Mouse (Mus musculus) midbrain, embryonic 12.5 days (tissue): ENCODE measurements around the gene Rbm20. TPM values are rescaled to one million over a fixed set of nuclear protein-coding genes. Genes with fewer than 3 reads are reported as not detected.

Experiments used
- ATAC-seq: fragments of 200-750 bp; cut with Nextera tagmentation; 2 replicates; pipeline ENCODE4 v1.8.0; 2017; ENCODE audit warnings: low read depth, moderate TSS enrichment, moderate library complexity; ENCODE audit not compliant: low FRiP score
- H3K27ac ChIP-seq: fragments of 300-500 bp; sonication (generic); replicated peaks from 2 replicates; pipeline ENCODE4 v1.5.1; 2016; ENCODE audit warnings: mild to moderate bottlenecking
- H3K27me3 ChIP-seq: fragments of 300-500 bp; sonication (generic); 2 replicates; pipeline ENCODE4 v1.6.1; 2016; ENCODE audit warnings: mild to moderate bottlenecking
- H3K36me3 ChIP-seq: fragments of 300-500 bp; sonication (generic); 2 replicates; pipeline ENCODE4 v1.6.1; 2016
- H3K4me1 ChIP-seq: fragments of 300-500 bp; sonication (generic); 2 replicates; pipeline ENCODE4 v1.6.1; 2016
- H3K4me2 ChIP-seq: fragments of 300-500 bp; sonication (generic); replicated peaks from 2 replicates; pipeline ENCODE4 v1.6.1; 2016; ENCODE audit warnings: mild to moderate bottlenecking, moderate library complexity
- H3K4me3 ChIP-seq: fragments of 300-500 bp; sonication (generic); 2 replicates; pipeline ENCODE4 v1.5.1; 2016; ENCODE audit warnings: mild to moderate bottlenecking
- H3K9ac ChIP-seq: fragments of 300-500 bp; sonication (generic); replicated peaks from 2 replicates; pipeline ENCODE4 v1.6.1; 2016; ENCODE audit warnings: mild to moderate bottlenecking, moderate library complexity
- H3K9me3 ChIP-seq: fragments of 300-500 bp; sonication (generic); 2 replicates; pipeline ENCODE4 v1.6.1; 2016; ENCODE audit warnings: mild to moderate bottlenecking
- WGBS: fragments of 180-500 bp; shearing (Covaris S2); methylation state at CpG from one replicate; pipeline ENCODE4 v1.1.7; 2016; 5-methylcytosine and 5-hydroxymethylcytosine counted together
- polyA plus RNA-seq: library from polyadenylated mRNA; unstranded; fragments of >200 nt; fragmentation: Nextera tagmentation; extraction: Ambion mirVana; gene quantifications from 2 replicates; pipeline ENCODE4 v1.2.1, GENCODE M21; 2016

The Rbm20 gene
- polyA plus RNA-seq, 1 experiment from 2014 or later = 1.3 TPM

GRCm38 (mm10) chr19:53701434-53701833, 24.3 kb downstream of the Rbm20 start:
- no peak for ATAC-seq
- no peak overlapping the region for H3K9ac ChIP-seq
- H3K4me1 ChIP-seq = peaks cover 35% of the 10 kb centered on the region
- no peaks in the 10 kb centered on the region; the same call in 1 of the 2 replicates for H3K27me3 ChIP-seq
- no peak overlapping the region for H3K4me2 ChIP-seq
- no peaks in the 10 kb centered on the region for H3K36me3 ChIP-seq
- H3K4me3 ChIP-seq = no peak overlapping the region
- H3K27ac ChIP-seq = no peak overlapping the region
- H3K9me3 ChIP-seq = no peaks in the 10 kb centered on the region
- whole genome bisulfite sequencing = 93% methylated on average over 9 of the region's 9 CpGs

GRCm38 (mm10) chr19:53704895-53705823, 28.1 kb downstream of the Rbm20 start:
- Histone ChIP-seq H3K9me3 (no peaks in the 10 kb centered on the region), H3K9ac (peak overlapping the region; percentile 62), H3K36me3 (no peaks in the 10 kb centered on the region), H3K27ac (no peak overlapping the region), H3K27me3 (no peaks in the 10 kb centered on the region; the same call in 1 of the 2 replicates), H3K4me3 (peak overlapping the region; percentile 42), H3K4me1 (peaks cover 9% of the 10 kb centered on the region; the same call in 1 of the 2 replicates), H3K4me2 (peak overlapping the region; percentile 70)
- 3% methylated on average over 26 of the region's 29 CpGs for WGBS
- ATAC-seq = peak; percentile 84

- WGBS = 74% methylated on average over 11 of the region's 11 CpGs
Measured at GRCm38 (mm10) chr19:53708401-53708800, 31.3 kb downstream of the Rbm20 start.

DNA sequence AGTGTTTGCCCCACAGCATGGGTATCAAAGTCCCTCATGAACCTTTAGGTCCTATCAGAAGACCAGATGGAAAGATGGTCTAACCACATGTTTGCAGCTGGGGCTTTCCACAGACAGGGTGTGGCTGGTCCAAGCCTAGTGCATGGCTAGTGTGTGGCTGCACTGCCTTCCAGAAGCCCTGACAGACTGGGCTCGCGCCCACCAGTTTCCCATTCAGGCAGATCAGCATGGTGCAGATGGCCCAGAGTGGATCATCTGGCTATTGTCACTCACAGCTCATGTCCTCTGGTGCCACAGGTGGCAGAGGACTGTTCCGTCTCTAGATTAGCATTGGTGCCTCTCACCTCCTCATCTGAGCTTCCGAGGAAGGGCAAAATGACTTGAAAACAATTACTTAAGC, 33.8 kb downstream of the Rbm20 start:
- H3K4me2 ChIP-seq = no peak overlapping the region
- H3K9me3 ChIP-seq = peaks cover 11% of the 10 kb centered on the region; the same call in 1 of the 2 replicates
- H3K9ac ChIP-seq = no peak overlapping the region
- H3K4me3 ChIP-seq = no peak overlapping the region
- no peaks in the 10 kb centered on the region for H3K27me3 ChIP-seq
- no peak for ATAC-seq
- H3K27ac ChIP-seq = no peak overlapping the region
- H3K36me3 ChIP-seq = no peaks in the 10 kb centered on the region
- 68% methylated on average over 4 of the region's 4 CpGs for WGBS
- H3K4me1 ChIP-seq = no peaks in the 10 kb centered on the region

More at GRCm38 (mm10) chr19:53708401-53708800, 31.3 kb downstream of the Rbm20 start:
- Histone ChIP-seq H3K36me3 (no peaks in the 10 kb centered on the region), H3K9ac (no peak overlapping the region), H3K4me3 (no peak overlapping the region), H3K27me3 (no peaks in the 10 kb centered on the region; the same call in 1 of the 2 replicates), H3K4me1 (peaks cover 8% of the 10 kb centered on the region; the same call in 1 of the 2 replicates), H3K9me3 (no peaks in the 10 kb centered on the region), H3K4me2 (no peak overlapping the region), H3K27ac (no peak overlapping the region)
- ATAC-seq = no peak

DNA sequence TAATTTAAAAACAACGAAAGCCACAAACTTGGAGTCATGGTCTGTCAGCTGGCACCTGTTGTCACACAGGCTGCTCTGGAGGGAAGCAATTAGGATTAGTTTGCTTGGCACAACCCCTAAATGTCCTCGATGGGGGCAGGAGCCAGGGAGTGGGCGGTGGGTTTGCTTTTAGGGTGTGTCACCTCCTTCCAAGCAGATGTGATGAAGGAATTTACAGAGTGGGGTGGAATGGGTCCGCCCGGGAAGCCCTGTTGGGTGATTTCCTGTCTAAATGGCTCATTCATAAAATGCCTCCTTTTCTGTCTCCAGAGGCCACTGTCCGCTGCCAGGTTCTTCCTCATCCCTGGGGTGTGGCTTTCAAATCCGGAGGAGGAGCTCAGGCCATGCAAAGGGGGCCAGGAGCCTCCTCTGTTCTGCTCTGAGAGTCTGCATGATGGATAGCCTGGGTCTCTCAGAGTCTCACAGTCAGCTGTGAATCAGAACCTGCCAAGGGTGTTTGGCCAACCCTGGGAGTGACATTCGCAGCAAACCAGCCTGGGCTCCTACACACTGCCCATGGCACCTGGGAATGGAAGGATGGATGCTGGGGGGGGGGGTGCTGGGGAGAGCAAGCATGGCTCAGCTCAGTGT, 34.3 kb downstream of the Rbm20 start:
- Histone ChIP-seq H3K36me3 (no peaks in the 10 kb centered on the region), H3K4me2 (no peak overlapping the region), H3K27me3 (no peaks in the 10 kb centered on the region), H3K9ac (no peak overlapping the region), H3K4me3 (no peak overlapping the region), H3K4me1 (no peaks in the 10 kb centered on the region), H3K27ac (no peak overlapping the region), H3K9me3 (peaks cover 11% of the 10 kb centered on the region; the same call in 1 of the 2 replicates)
- 63% methylated on average over 8 of the region's 8 CpGs for WGBS
- ATAC-seq = no peak

DNA sequence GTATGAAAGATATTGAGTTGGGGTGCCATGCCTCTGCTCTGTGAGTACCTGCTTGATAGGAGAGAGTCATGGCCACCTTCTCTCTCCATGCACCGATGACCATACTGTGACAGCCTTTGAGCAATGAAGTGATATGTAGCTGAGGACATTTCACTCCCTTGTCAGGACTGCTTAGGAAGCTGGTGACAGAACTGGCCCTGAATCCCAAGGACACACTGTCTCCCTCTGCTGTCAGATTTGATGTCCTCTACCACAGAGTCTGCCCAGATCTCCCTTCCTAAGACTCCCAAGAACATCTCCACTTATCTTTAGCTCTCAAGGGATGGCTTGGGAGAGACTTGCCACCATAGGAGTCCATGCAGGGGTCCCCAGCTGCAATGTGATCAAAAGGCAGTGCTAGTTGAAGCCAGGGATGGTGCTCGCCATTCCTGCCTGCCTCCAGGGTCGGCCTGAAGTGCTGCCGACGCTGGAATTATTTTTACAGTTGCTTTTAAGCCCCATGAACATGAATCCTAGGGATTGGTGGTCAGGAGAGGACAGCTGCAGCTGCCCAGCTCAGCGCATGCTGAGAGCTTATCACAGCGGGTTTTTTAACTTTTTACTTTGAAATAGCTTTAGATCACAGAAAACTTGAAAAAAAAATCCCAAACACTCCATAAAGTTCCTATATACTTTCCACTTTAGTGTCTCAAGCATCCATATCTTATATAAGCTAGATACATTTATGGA, 35.4 kb downstream of the Rbm20 start:
- Histone ChIP-seq H3K9me3 (peaks cover 11% of the 10 kb centered on the region; the same call in 1 of the 2 replicates), H3K9ac (no peak overlapping the region), H3K4me3 (no peak overlapping the region), H3K36me3 (no peaks in the 10 kb centered on the region), H3K4me2 (no peak overlapping the region), H3K27me3 (no peaks in the 10 kb centered on the region), H3K27ac (no peak overlapping the region), H3K4me1 (no peaks in the 10 kb centered on the region)
- no peak for ATAC-seq
- WGBS = 72% methylated on average over 7 of the region's 7 CpGs

DNA sequence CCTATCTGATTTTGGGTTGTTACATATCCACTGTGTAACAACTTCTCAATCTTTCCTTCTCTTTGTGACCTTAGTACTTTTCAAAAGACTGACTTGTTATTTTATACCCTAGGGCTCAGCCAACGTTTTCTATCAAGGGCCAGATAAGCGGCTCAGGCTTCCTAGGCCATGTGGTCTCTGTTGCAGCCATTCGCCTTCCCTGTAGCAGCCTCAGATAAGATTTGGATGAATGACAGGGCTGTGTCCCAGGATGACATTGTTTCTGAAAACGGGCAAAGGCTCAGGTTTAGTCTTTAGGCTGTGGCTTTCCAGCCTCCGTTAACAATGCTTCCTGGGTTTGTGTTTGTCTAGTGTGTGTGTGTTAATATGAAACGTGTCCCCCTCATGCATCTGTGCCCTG, 36.3 kb downstream of the Rbm20 start:
- Histone ChIP-seq H3K9me3 (peaks cover 11% of the 10 kb centered on the region; the same call in 1 of the 2 replicates), H3K27ac (no peak overlapping the region), H3K4me3 (no peak overlapping the region), H3K9ac (no peak overlapping the region), H3K4me1 (no peaks in the 10 kb centered on the region), H3K4me2 (no peak overlapping the region), H3K27me3 (no peaks in the 10 kb centered on the region), H3K36me3 (no peaks in the 10 kb centered on the region)
- no peak for ATAC-seq
- WGBS = 82% methylated on average over 6 of the region's 6 CpGs

DNA sequence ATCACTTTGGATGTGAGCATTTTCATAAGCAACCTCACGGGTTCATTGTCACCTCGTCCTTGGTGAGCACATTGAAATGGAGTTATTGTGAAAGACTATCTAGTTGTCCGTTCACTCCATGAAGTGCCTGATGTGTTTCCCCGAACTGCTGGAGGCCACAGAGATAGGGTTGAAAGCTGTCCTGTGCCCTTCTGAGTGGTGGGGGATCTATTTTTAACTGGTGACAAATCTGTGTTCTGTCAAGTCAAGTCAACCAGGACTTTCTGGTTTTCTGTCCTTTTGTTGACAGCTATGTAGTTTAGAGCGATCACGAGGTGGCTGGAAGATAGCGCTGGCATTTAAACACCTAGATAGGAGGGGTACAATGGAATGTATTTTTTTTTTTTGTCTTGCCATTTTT, 39.4 kb downstream of the Rbm20 start:
- no peaks in the 10 kb centered on the region for H3K36me3 ChIP-seq
- no peak overlapping the region for H3K27ac ChIP-seq
- H3K4me3 ChIP-seq = no peak overlapping the region
- H3K4me2 ChIP-seq = no peak overlapping the region
- 92% methylated on average over 7 of the region's 7 CpGs for WGBS
- peaks cover 14% of the 10 kb centered on the region; the same call in 1 of the 2 replicates for H3K9me3 ChIP-seq
- no peak overlapping the region for H3K9ac ChIP-seq
- no peaks in the 10 kb centered on the region for H3K27me3 ChIP-seq
- no peaks in the 10 kb centered on the region for H3K4me1 ChIP-seq
- ATAC-seq = no peak

DNA sequence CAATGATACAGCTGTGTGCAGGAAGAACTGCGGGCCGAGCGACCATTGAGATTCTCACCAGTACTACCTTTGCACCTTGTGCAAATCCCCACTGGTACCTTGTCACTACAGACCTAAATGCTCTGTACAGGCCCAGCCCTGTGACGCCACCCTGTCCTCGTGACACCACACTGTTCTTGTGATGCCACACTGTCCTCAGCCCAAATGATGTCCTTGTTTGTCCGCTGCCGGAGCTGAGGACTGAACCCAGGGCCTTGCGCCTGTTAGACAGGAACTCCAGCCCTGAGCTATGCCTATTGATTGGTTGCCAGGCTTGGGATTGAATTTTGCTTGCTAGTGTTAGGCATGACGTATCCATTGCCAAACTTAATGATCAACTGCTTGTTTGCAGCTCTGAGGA, 40.3 kb downstream of the Rbm20 start:
- H3K9me3 ChIP-seq = peaks cover 14% of the 10 kb centered on the region; the same call in 1 of the 2 replicates
- no peaks in the 10 kb centered on the region for H3K4me1 ChIP-seq
- no peak overlapping the region for H3K4me2 ChIP-seq
- H3K4me3 ChIP-seq = no peak overlapping the region
- 88% methylated on average over 9 of the region's 9 CpGs for WGBS
- H3K36me3 ChIP-seq = no peaks in the 10 kb centered on the region
- H3K27ac ChIP-seq = no peak overlapping the region
- H3K27me3 ChIP-seq = no peaks in the 10 kb centered on the region
- no peak for ATAC-seq
- H3K9ac ChIP-seq = no peak overlapping the region

GRCm38 (mm10) chr19:53722186-53722585, 45.1 kb downstream of the Rbm20 start:
- no peaks in the 10 kb centered on the region for H3K4me1 ChIP-seq
- no peak overlapping the region for H3K9ac ChIP-seq
- 0 out of 2 replicates have a peak, but pooled peaks cover 3% of the 10 kb centered on the region for H3K9me3 ChIP-seq
- ATAC-seq = no peak
- H3K4me2 ChIP-seq = no peak overlapping the region
- WGBS = 87% methylated on average over 5 of the region's 5 CpGs
- no peak overlapping the region for H3K27ac ChIP-seq
- no peaks in the 10 kb centered on the region for H3K27me3 ChIP-seq
- no peak overlapping the region for H3K4me3 ChIP-seq
- no peaks in the 10 kb centered on the region for H3K36me3 ChIP-seq

GRCm38 (mm10) chr19:53724053-53724452, 46.9 kb downstream of the Rbm20 start:
- H3K36me3 ChIP-seq = no peaks in the 10 kb centered on the region
- ATAC-seq = no peak
- 86% methylated on average over 5 of the region's 5 CpGs for WGBS
- H3K4me3 ChIP-seq = no peak overlapping the region
- H3K9ac ChIP-seq = no peak overlapping the region
- no peaks in the 10 kb centered on the region for H3K4me1 ChIP-seq
- no peak overlapping the region for H3K27ac ChIP-seq
- H3K4me2 ChIP-seq = no peak overlapping the region
- H3K9me3 ChIP-seq = 0 out of 2 replicates have a peak, but pooled peaks cover 3% of the 10 kb centered on the region
- H3K27me3 ChIP-seq = no peaks in the 10 kb centered on the region
